Mouse (Mus musculus): ENCODE measurements around the gene Evi2. TPM values are rescaled to one million over a fixed set of nuclear protein-coding genes. Genes with fewer than 3 reads are reported as not detected.

Gene Evi2
- total and polyA plus RNA-seq, 2 experiments from 2014 or later = 0.05 TPM; not detected in 1

- Histone ChIP-seq H3K9ac (no peak overlapping the region), H3K27me3 (ENCODE audit: insufficient read depth, low read length) (no peaks in the 10 kb centered on the region), H3K27ac (ENCODE audit: low read depth, low read length) (no peak overlapping the region), H3K36me3 (ENCODE audit: insufficient read depth) (no peaks in the 10 kb centered on the region), H3K4me2 (ENCODE audit: low read depth) (no peak overlapping the region), H3K9me3 (ENCODE audit: low read length) (no peaks in the 10 kb centered on the region), H3K4me3 (ENCODE audit: low read depth, low read length) (no peak overlapping the region), H3K4me1 (ENCODE audit: insufficient read depth) (no peaks in the 10 kb centered on the region)
- no peak for ATAC-seq
- 79% methylated on average over 6 of the region's 6 CpGs for WGBS
- no peak for DNase-seq
- TF ChIP-seq CTCF (IDR thresholded peaks at IDR 0.05; ENCODE audit: low read depth) = no peak
These were observed 11.1 kb downstream of the Evi2 start for GRCm38 (mm10) chr11:79519299-79519698.

GRCm38 (mm10) chr11:79515798-79516197 lies 14.6 kb downstream of the Evi2 start:
- 97% methylated on average over 2 of the region's 2 CpGs for WGBS
- no peak for TF ChIP-seq CTCF (IDR thresholded peaks at IDR 0.05; ENCODE audit: low read depth)
- no peak for ATAC-seq

GRCm38 (mm10) chr11:79515331-79515730 lies 15.1 kb downstream of the Evi2 start:
- Histone ChIP-seq H3K9me3 (ENCODE audit: low read length) (no peaks in the 10 kb centered on the region), H3K36me3 (ENCODE audit: insufficient read depth) (no peaks in the 10 kb centered on the region), H3K9ac (no peak overlapping the region), H3K4me3 (ENCODE audit: low read depth, low read length) (no peak overlapping the region), H3K27me3 (ENCODE audit: insufficient read depth, low read length) (no peaks in the 10 kb centered on the region), H3K27ac (ENCODE audit: low read depth, low read length) (no peak overlapping the region), H3K4me1 (ENCODE audit: insufficient read depth) (no peaks in the 10 kb centered on the region), H3K4me2 (ENCODE audit: low read depth) (no peak overlapping the region)
- TF ChIP-seq CTCF (IDR thresholded peaks at IDR 0.05; ENCODE audit: low read depth) = no peak
- 76% methylated on average over 6 of the region's 6 CpGs for WGBS
- no peak for DNase-seq
- ATAC-seq = no peak

More at GRCm38 (mm10) chr11:79515798-79516197, 14.6 kb downstream of the Evi2 start:
- DNase-seq = no peak
- H3K36me3 ChIP-seq (ENCODE audit: insufficient read depth) = no peaks in the 10 kb centered on the region
- no peaks in the 10 kb centered on the region for H3K9me3 ChIP-seq (ENCODE audit: low read length)
- no peak overlapping the region for H3K9ac ChIP-seq
- H3K27me3 ChIP-seq (ENCODE audit: insufficient read depth, low read length) = no peaks in the 10 kb centered on the region
- H3K4me2 ChIP-seq (ENCODE audit: low read depth) = no peak overlapping the region
- H3K27ac ChIP-seq (ENCODE audit: low read depth, low read length) = no peak overlapping the region
- H3K4me1 ChIP-seq (ENCODE audit: insufficient read depth) = no peaks in the 10 kb centered on the region
- H3K4me3 ChIP-seq (ENCODE audit: low read depth, low read length) = no peak overlapping the region

GRCm38 (mm10) chr11:79511970-79512369 lies 18.4 kb downstream of the Evi2 start:
- Histone ChIP-seq H3K4me1 (ENCODE audit: insufficient read depth) (no peaks in the 10 kb centered on the region), H3K9me3 (ENCODE audit: low read length) (no peaks in the 10 kb centered on the region), H3K27me3 (ENCODE audit: insufficient read depth, low read length) (no peaks in the 10 kb centered on the region), H3K4me3 (ENCODE audit: low read depth, low read length) (no peak overlapping the region), H3K27ac (ENCODE audit: low read depth, low read length) (no peak overlapping the region), H3K36me3 (ENCODE audit: insufficient read depth) (no peaks in the 10 kb centered on the region), H3K9ac (no peak overlapping the region), H3K4me2 (ENCODE audit: low read depth) (no peak overlapping the region)
- TF ChIP-seq CTCF (IDR thresholded peaks at IDR 0.05; ENCODE audit: low read depth) = no peak
- ATAC-seq = no peak
- WGBS = 92% methylated on average over 3 of the region's 3 CpGs
- no peak for DNase-seq

- WGBS = 43% methylated on average over 7 of the region's 7 CpGs
- no peaks in the 10 kb centered on the region for H3K9me3 ChIP-seq (ENCODE audit: low read length)
- no peak overlapping the region for H3K4me3 ChIP-seq (ENCODE audit: low read depth, low read length)
- no peak for DNase-seq
- no peak for ATAC-seq
- H3K27ac ChIP-seq (ENCODE audit: low read depth, low read length) = 0 out of 2 replicates have a peak overlapping the region, but pooled peaks have one; percentile 29
- H3K4me1 ChIP-seq (ENCODE audit: insufficient read depth) = peaks cover 3% of the 10 kb centered on the region; the same call in 1 of the 2 replicates
- TF ChIP-seq CTCF (IDR thresholded peaks at IDR 0.05; ENCODE audit: low read depth) = no peak
- H3K36me3 ChIP-seq (ENCODE audit: insufficient read depth) = no peaks in the 10 kb centered on the region
- no peaks in the 10 kb centered on the region for H3K27me3 ChIP-seq (ENCODE audit: insufficient read depth, low read length)
- no peak overlapping the region for H3K4me2 ChIP-seq (ENCODE audit: low read depth)
- no peak overlapping the region for H3K9ac ChIP-seq
These were observed 25.9 kb downstream of the Evi2 start for GRCm38 (mm10) chr11:79504506-79504905.

- Histone ChIP-seq H3K9me3 (ENCODE audit: low read length) (no peaks in the 10 kb centered on the region), H3K4me3 (ENCODE audit: low read depth, low read length) (peak within 1 kb of the TSS; percentile 30), H3K36me3 (ENCODE audit: insufficient read depth) (no peaks in the 10 kb centered on the region), H3K27ac (ENCODE audit: low read depth, low read length) (peak within 1 kb of the TSS; percentile 54), H3K4me2 (ENCODE audit: low read depth) (peak within 1 kb of the TSS; percentile 39), H3K9ac (peak within 1 kb of the TSS; percentile 37; the same call in 1 of the 2 replicates), H3K27me3 (ENCODE audit: insufficient read depth, low read length) (no peaks in the 10 kb centered on the region), H3K4me1 (ENCODE audit: insufficient read depth) (peaks cover 3% of the 10 kb centered on the region; the same call in 1 of the 2 replicates)
- no peak for TF ChIP-seq CTCF (IDR thresholded peaks at IDR 0.05; ENCODE audit: low read depth)
- 13% methylated on average over 8 of the region's 8 CpGs for WGBS
- ATAC-seq = peak; percentile 89
- DNase-seq = peak; percentile 69
These were observed 26.5 kb downstream of the Evi2 start, which contains the start of gene Omg for GRCm38 (mm10) chr11:79503845-79504244. Omg (minus strand) TSS chr11:79504084.

GRCm38 (mm10) chr11:79502917-79503316 lies 27.5 kb downstream of the Evi2 start:
- ATAC-seq = no peak
- peak overlapping the region; percentile 3 for H3K4me3 ChIP-seq (ENCODE audit: low read depth, low read length)
- no peak overlapping the region; the same call in 1 of the 2 replicates for H3K27ac ChIP-seq (ENCODE audit: low read depth, low read length)

More at GRCm38 (mm10) chr11:79502917-79503316, 27.5 kb downstream of the Evi2 start:
- Histone ChIP-seq H3K36me3 (ENCODE audit: insufficient read depth) (no peaks in the 10 kb centered on the region), H3K4me1 (ENCODE audit: insufficient read depth) (peaks cover 3% of the 10 kb centered on the region; the same call in 1 of the 2 replicates), H3K4me2 (ENCODE audit: low read depth) (peak overlapping the region; percentile 26), H3K9ac (peak overlapping the region; percentile 34; the same call in 1 of the 2 replicates), H3K27me3 (ENCODE audit: insufficient read depth, low read length) (no peaks in the 10 kb centered on the region), H3K9me3 (ENCODE audit: low read length) (no peaks in the 10 kb centered on the region)
- no peak for TF ChIP-seq CTCF (IDR thresholded peaks at IDR 0.05; ENCODE audit: low read depth)
- no peak for DNase-seq
- 13% methylated on average over 2 of the region's 2 CpGs for WGBS
